Mouse (Mus musculus): ENCODE measurements around the gene Traf4. TPM values are rescaled to one million over a fixed set of nuclear protein-coding genes. Genes with fewer than 3 reads are reported as not detected.
"Not testable (repeated sequence)": the region's sequence is repeated elsewhere in the genome, so short reads cannot be mapped to it uniquely, and the experiment has no call there.

Gene Traf4
- polyA plus RNA-seq, 1 experiment from 2014 or later, result 128 TPM

GRCm38 (mm10) chr11:78146168-78146567, 19.2 kb downstream of the Traf4 start:
- 96% methylated on average over 5 of the region's 5 CpGs for WGBS
- Histone ChIP-seq H3K36me3 (peaks cover 77% of the 10 kb centered on the region), H3K27ac (replicated peaks) (no peak overlapping the region), H3K4me2 (no peak overlapping the region), H3K4me3 (no peak overlapping the region), H3K9ac (no peak overlapping the region), H3K27me3 (no peaks in the 10 kb centered on the region), H3K4me1 (replicated peaks) (0 out of 2 replicates have a peak, but pooled peaks cover 3% of the 10 kb centered on the region), H3K9me3 (no peaks in the 10 kb centered on the region)
- ATAC-seq (ENCODE audit: low read depth), result 0 out of 2 replicates have a peak, but pooled peaks have one; percentile 17

- no peak for ATAC-seq (ENCODE audit: low read depth)
- Histone ChIP-seq H3K4me2 (no peak overlapping the region), H3K27me3 (no peaks in the 10 kb centered on the region), H3K4me3 (no peak overlapping the region), H3K9ac (no peak overlapping the region), H3K4me1 (replicated peaks) (0 out of 2 replicates have a peak, but pooled peaks cover 3% of the 10 kb centered on the region), H3K36me3 (peaks cover 53% of the 10 kb centered on the region), H3K9me3 (no peaks in the 10 kb centered on the region), H3K27ac (replicated peaks) (no peak overlapping the region)
- WGBS, result 78% methylated on average over 2 of the region's 2 CpGs
Measured at GRCm38 (mm10) chr11:78143520-78143919, 21.9 kb downstream of the Traf4 start.

- whole genome bisulfite sequencing, result 84% methylated on average over 5 of the region's 5 CpGs
- no peak overlapping the region for H3K9ac ChIP-seq
- ATAC-seq (ENCODE audit: low read depth), result no peak
- H3K9me3 ChIP-seq, result no peaks in the 10 kb centered on the region
- H3K4me3 ChIP-seq, result no peak overlapping the region
- H3K4me2 ChIP-seq, result no peak overlapping the region
- 0 out of 2 replicates have a peak, but pooled peaks cover 3% of the 10 kb centered on the region for H3K4me1 ChIP-seq (replicated peaks)
- H3K36me3 ChIP-seq, result peaks cover 29% of the 10 kb centered on the region
- no peak overlapping the region for H3K27ac ChIP-seq (replicated peaks)
- H3K27me3 ChIP-seq, result no peaks in the 10 kb centered on the region
Measured at GRCm38 (mm10) chr11:78140665-78141064, 24.7 kb downstream of the Traf4 start.

GRCm38 (mm10) chr11:78138023-78138422, 27.4 kb downstream of the Traf4 start:
- Histone ChIP-seq H3K9ac (no peak overlapping the region), H3K27ac (replicated peaks) (no peak overlapping the region), H3K4me2 (no peak overlapping the region), H3K27me3 (no peaks in the 10 kb centered on the region), H3K4me1 (replicated peaks) (peaks cover 9% of the 10 kb centered on the region), H3K36me3 (peaks cover 2% of the 10 kb centered on the region; the same call in 1 of the 2 replicates), H3K9me3 (no peaks in the 10 kb centered on the region), H3K4me3 (no peak overlapping the region)
- ATAC-seq (ENCODE audit: low read depth), result no peak
- 90% methylated on average over 3 of the region's 3 CpGs for WGBS

- H3K4me1 ChIP-seq (replicated peaks), result peaks cover 11% of the 10 kb centered on the region
- no peak for ATAC-seq (ENCODE audit: low read depth)
- no peak overlapping the region for H3K9ac ChIP-seq
- no peak overlapping the region for H3K4me2 ChIP-seq
- no peak overlapping the region for H3K4me3 ChIP-seq
- H3K27ac ChIP-seq (replicated peaks), result no peak overlapping the region
- no peaks in the 10 kb centered on the region for H3K9me3 ChIP-seq
- H3K36me3 ChIP-seq, result no peaks in the 10 kb centered on the region
- WGBS, result 79% methylated on average over 4 of the region's 4 CpGs
- H3K27me3 ChIP-seq, result no peaks in the 10 kb centered on the region
Measured at GRCm38 (mm10) chr11:78137584-78137983, 27.8 kb downstream of the Traf4 start.

- no peaks in the 10 kb centered on the region for H3K27me3 ChIP-seq
- no peak overlapping the region for H3K9ac ChIP-seq
- no peak overlapping the region for H3K4me3 ChIP-seq
- no peaks in the 10 kb centered on the region for H3K9me3 ChIP-seq
- peaks cover 7% of the 10 kb centered on the region for H3K4me1 ChIP-seq (replicated peaks)
- no peak overlapping the region for H3K4me2 ChIP-seq
- no peak overlapping the region for H3K27ac ChIP-seq (replicated peaks)
- ATAC-seq (ENCODE audit: low read depth), result no peak
- no peaks in the 10 kb centered on the region for H3K36me3 ChIP-seq
- 91% methylated on average over 1 of the region's 1 CpGs for WGBS
Measured at GRCm38 (mm10) chr11:78136132-78136531, 29.3 kb downstream of the Traf4 start.

- H3K27me3 ChIP-seq; H3K4me3 ChIP-seq; H3K9me3 ChIP-seq; H3K4me1 ChIP-seq (replicated peaks); H3K4me2 ChIP-seq; H3K27ac ChIP-seq (replicated peaks); H3K36me3 ChIP-seq; ATAC-seq (ENCODE audit: low read depth); H3K9ac ChIP-seq: not testable (repeated sequence)
- WGBS, result 88% methylated on average over 7 of the region's 7 CpGs
Measured at GRCm38 (mm10) chr11:78135314-78135713, 30.1 kb downstream of the Traf4 start.

GRCm38 (mm10) chr11:78134344-78134743, 31.0 kb downstream of the Traf4 start:
- Histone ChIP-seq H3K27me3 (no peaks in the 10 kb centered on the region), H3K36me3 (no peaks in the 10 kb centered on the region), H3K4me1 (replicated peaks) (peaks cover 14% of the 10 kb centered on the region), H3K9me3 (no peaks in the 10 kb centered on the region), H3K27ac (replicated peaks) (no peak overlapping the region), H3K4me2 (no peak overlapping the region), H3K9ac (no peak overlapping the region), H3K4me3 (no peak overlapping the region)
- WGBS, result 90% methylated on average over 3 of the region's 3 CpGs
- no peak for ATAC-seq (ENCODE audit: low read depth)

- Histone ChIP-seq H3K4me1 (replicated peaks) (peaks cover 18% of the 10 kb centered on the region), H3K27me3 (no peaks in the 10 kb centered on the region), H3K4me3 (no peak overlapping the region), H3K9me3 (no peaks in the 10 kb centered on the region), H3K4me2 (no peak overlapping the region), H3K9ac (no peak overlapping the region), H3K36me3 (no peaks in the 10 kb centered on the region), H3K27ac (replicated peaks) (no peak overlapping the region)
- WGBS, result 92% methylated on average over 6 of the region's 6 CpGs
- no peak for ATAC-seq (ENCODE audit: low read depth)
Measured at GRCm38 (mm10) chr11:78133915-78134314, 31.5 kb downstream of the Traf4 start.

- 38% methylated on average over 8 of the region's 8 CpGs for WGBS
- H3K27me3 ChIP-seq, result no peaks in the 10 kb centered on the region
- H3K27ac ChIP-seq (replicated peaks), result peak overlapping the region; percentile 80
- peaks cover 51% of the 10 kb centered on the region for H3K4me1 ChIP-seq (replicated peaks)
- ATAC-seq (ENCODE audit: low read depth), result no peak
- no peaks in the 10 kb centered on the region for H3K36me3 ChIP-seq
- no peaks in the 10 kb centered on the region for H3K9me3 ChIP-seq
- H3K4me3 ChIP-seq, result no peak overlapping the region
- H3K9ac ChIP-seq, result no peak overlapping the region
- H3K4me2 ChIP-seq, result no peak overlapping the region
Measured at GRCm38 (mm10) chr11:78129458-78129857, 35.9 kb downstream of the Traf4 start.

GRCm38 (mm10) chr11:78126739-78127138, 38.6 kb downstream of the Traf4 start:
- no peak overlapping the region for H3K27ac ChIP-seq (replicated peaks)
- 87% methylated on average over 4 of the region's 4 CpGs for WGBS
- no peak; the same call in 1 of the 2 replicates for ATAC-seq (ENCODE audit: low read depth)

GRCm38 (mm10) chr11:78125691-78126090, 39.7 kb downstream of the Traf4 start:
- Histone ChIP-seq H3K4me1 (replicated peaks) (peaks cover 53% of the 10 kb centered on the region), H3K4me2 (no peak overlapping the region), H3K9me3 (no peaks in the 10 kb centered on the region), H3K36me3 (no peaks in the 10 kb centered on the region), H3K4me3 (no peak overlapping the region), H3K27ac (replicated peaks) (peak overlapping the region; percentile 42; the same call in 1 of the 2 replicates), H3K27me3 (no peaks in the 10 kb centered on the region), H3K9ac (no peak overlapping the region)
- no peak for ATAC-seq (ENCODE audit: low read depth)
- WGBS, result 34% methylated on average over 6 of the region's 6 CpGs

More at GRCm38 (mm10) chr11:78126739-78127138, 38.6 kb downstream of the Traf4 start:
- Histone ChIP-seq H3K9ac (no peak overlapping the region), H3K4me1 (replicated peaks) (peaks cover 44% of the 10 kb centered on the region), H3K36me3 (no peaks in the 10 kb centered on the region), H3K9me3 (no peaks in the 10 kb centered on the region), H3K4me2 (no peak overlapping the region), H3K27me3 (no peaks in the 10 kb centered on the region), H3K4me3 (no peak overlapping the region)

- no peak for ATAC-seq (ENCODE audit: low read depth)
- Histone ChIP-seq H3K27ac (replicated peaks) (no peak overlapping the region), H3K27me3 (no peaks in the 10 kb centered on the region), H3K4me2 (no peak overlapping the region), H3K4me1 (replicated peaks) (peaks cover 60% of the 10 kb centered on the region), H3K4me3 (no peak overlapping the region), H3K36me3 (no peaks in the 10 kb centered on the region), H3K9ac (no peak overlapping the region), H3K9me3 (no peaks in the 10 kb centered on the region)
Measured at GRCm38 (mm10) chr11:78123782-78124181, 41.6 kb downstream of the Traf4 start.
